Mouse (Mus musculus) ovary, postnatal 10 days (tissue): ENCODE measurements around the gene Gm20838.
"Not testable (repeated sequence)": the region's sequence is repeated elsewhere in the genome, so short reads cannot be mapped to it uniquely, and the experiment has no call there.

Source experiments
- DNase-seq: peaks from one replicate; pipeline ENCODE4 v3.0.0; 2022; ENCODE audit warnings: low spot score

Gene Gm20838

GRCm38 (mm10) chrY:33543064-33543463 lies at the start of gene Gm20838:
TSS of gene Gm20838 (minus strand) at chrY:33543164.
- not testable (repeated sequence) for DNase-seq
